Mouse (Mus musculus) right cerebral cortex, adult 18-20 months (tissue): Measurements from ENCODE around the gene Rab5b.
A peak's percentile ranks its signal among the peaks of the same experiment; 100 is the strongest.

ENCODE experiments used
- DNase-seq: peaks from one replicate; pipeline ENCODE4 v3.0.0; 2022; ENCODE audit warnings: mixed read lengths

Gene Rab5b

GRCm38 (mm10) chr10:128699006-128699405, 2.9 kb upstream of the Rab5b start:
- no peak for DNase-seq

- no peak for DNase-seq
These were observed 1.1 kb upstream of the Rab5b start for GRCm38 (mm10) chr10:128697072-128697725.

DNA sequence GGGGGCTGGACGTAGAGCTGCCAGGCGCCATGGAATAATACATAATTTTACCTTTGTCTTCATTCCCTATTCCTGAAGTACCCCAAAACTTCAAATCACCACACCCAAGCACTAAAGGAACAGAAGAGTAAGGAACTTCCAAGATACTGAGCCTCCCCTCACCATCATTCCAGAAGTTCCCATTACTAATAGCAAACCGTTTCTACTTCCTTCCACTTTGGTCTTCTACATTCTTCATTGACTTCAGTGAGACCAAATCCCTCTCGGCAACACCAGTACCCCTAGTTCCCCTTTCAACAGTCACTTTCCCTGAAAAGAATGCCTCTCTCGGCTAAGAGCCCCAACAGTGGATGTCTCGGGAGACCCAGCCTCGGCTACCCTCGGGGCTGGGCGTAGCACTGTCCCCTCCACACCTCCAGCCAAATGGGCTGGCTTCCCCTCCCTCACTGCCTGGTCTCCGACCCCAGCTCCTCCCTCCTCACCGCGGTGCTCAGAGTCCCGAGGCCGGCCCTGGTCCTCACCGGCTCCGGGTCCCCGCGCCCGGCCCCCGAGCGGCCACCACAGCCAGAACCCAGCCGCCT, 563 bp downstream of the Rab5b start:
- DNase-seq = no peak

GRCm38 (mm10) chr10:128674469-128675008, 21.5 kb downstream of the Rab5b start:
- no peak for DNase-seq

DNA sequence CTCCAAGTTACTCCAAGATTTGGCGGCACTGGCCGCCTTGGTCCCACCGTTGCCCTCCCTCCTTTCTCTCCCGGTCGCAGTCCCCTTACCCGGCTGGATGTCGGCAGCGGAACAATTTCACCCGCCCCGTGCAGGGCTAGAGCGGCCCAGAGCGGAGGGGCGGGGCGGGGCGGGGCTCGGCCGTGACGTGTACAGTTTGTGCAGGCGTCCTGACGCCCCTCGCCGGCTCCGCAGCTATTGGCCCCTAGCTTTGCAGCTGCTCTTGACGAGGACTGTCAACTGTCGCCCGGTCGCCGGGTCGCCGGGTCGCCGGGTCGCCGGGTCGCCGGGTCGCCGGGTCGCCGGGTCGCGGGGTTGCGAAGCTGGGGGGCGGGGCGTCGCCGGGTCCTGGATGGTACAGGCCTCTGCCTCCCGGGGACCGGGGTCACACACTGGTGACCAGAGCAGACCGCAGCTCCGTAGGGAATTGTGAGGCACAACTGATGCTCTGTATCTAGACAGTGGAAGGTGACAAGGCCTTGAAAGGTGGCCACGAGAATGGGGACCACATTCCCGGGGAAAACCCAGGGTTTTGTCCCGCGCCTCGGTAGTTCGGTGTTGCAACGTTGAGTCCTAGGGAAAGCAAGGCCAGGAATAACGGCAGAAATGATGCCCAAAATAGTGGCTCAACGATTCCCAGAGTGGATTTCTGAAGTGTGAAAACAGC, 22.1 kb downstream of the Rab5b start, which contains the start of gene Suox:
TSS of gene Suox (minus strand) at position 311 of the 706 bp plus-strand sequence.
- peak; percentile 87 for DNase-seq

DNA sequence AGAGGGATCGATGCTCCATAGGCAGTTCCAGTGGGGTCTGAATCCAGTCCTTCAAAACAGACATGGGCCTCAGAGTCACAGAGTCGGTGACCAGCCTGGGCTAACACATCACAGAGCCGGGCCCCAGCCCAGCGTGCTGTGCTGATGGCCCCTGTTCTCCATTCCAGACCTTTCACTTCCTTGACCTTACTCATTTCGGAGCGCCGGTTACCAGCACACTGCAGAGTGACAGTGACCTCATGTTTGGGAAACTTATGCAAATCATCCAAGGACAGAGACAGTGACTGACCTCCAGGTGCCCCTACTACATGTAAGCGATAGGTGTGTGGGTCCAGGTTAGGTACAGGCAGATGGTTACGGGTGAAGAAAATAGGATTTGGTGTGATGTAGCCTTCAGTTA, 24.9 kb downstream of the Rab5b start:
- DNase-seq = no peak

DNA sequence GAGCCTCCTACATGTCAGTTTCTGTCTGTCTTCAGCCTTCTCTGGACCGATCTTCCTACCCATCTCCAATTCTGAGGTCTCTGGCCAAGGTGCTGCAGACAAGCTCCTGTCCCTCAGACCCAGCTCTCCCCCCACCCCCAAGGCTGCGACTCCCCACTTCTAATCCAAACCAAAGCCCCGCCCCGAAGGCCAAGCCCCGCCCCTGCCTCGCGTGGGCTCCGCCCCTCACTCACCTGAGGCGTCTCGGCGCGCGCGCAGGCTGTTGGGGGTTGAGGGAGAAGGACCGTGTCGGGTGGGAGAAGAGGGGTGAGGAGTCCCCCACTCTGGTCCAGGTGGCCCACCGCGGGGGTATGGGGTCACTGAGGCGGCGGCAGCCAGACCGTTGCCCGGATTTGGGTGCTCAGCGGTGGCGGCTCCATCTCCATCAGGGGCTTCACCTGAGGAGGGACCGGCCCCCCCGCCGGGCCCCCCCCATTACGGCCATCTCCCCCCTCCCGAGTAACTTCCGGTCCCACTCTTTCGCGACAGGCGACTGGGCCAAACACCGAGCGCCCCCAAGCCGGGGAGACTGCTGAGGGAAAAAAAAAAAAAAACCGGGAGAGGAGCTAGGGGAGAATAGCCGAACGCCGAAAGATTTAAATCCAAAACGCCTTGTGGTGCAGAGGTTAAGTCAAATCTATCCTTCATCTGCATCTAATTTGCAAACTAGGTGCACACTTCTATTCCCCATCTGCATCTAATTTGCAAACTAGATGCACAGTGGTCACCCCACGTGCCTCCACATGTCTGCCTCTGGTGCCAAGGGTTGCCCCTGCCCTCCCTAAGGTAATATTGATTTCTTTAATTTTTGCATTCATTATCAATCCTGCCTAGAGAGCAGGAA, 27.0 kb downstream of the Rab5b start:
- DNase-seq = peak; percentile 74

DNA sequence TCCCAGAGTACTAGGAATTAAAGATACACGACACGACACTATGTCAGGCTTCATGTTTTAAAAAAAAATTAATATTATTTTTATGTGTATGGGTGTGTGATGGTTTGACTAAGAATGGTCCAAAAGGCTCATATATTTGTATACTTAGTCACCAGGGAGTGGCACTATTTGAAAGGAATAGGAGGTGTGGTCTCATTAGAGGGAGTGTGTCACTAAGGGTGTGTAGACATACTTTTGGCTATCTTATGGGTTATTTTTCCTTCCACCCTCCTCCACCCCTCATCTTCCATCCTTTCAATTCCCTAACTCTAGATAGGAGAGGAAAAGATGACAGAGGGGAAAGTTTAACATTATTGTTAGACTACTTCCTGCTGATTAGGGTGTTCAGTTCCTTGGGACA, 30.3 kb downstream of the Rab5b start:
- DNase-seq = no peak

- DNase-seq = no peak
These were observed 30.8 kb downstream of the Rab5b start for GRCm38 (mm10) chr10:128665307-128665706.

DNA sequence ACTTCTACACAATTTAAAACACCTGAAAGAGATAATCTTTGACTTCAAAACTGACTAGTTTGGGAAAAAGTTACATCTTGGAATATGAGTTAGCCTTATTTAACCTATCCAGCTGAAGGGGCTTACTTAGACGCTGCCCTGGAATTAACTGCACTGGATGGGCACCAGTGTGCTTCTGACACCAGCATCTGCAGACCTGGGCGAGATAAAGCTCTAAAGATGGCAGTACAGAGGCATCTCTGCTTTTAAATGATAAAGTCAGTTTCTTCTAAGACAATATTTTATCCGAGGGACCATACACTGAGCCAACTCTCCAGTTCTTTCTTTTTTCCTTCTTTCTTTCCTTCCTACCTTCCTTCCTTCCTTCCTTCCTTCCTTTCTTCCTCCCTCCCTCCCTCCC, 31.3 kb downstream of the Rab5b start:
- DNase-seq = no peak

GRCm38 (mm10) chr10:128663441-128664220, 32.4 kb downstream of the Rab5b start:
- DNase-seq = no peak

DNA sequence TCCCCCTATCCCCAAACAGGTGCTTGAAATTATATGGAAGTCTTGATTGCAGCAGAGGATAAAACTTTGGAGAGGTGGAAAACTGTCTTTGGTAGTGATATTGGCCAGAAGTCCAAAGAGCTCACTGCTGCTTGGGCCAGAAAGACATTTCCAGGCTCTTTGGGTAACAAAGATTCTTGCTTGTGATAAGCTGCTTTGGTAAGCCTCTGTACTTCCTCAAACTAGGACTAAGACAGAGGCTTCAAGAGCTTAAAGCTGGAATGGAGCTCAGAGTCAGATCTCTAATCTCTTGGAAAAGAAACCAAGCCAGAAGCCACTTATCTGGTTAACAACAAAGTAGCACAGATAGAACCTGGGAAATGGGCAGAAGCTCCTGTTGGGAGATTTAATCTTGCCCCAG, 33.6 kb downstream of the Rab5b start:
- DNase-seq = no peak

- no peak for DNase-seq
These were observed 36.6 kb downstream of the Rab5b start for GRCm38 (mm10) chr10:128659490-128659889.

GRCm38 (mm10) chr10:128657844-128658243, 38.2 kb downstream of the Rab5b start:
- no peak for DNase-seq

GRCm38 (mm10) chr10:128656731-128657130, 39.3 kb downstream of the Rab5b start:
- no peak for DNase-seq

GRCm38 (mm10) chr10:128655254-128655653, 40.8 kb downstream of the Rab5b start:
- no peak for DNase-seq

DNA sequence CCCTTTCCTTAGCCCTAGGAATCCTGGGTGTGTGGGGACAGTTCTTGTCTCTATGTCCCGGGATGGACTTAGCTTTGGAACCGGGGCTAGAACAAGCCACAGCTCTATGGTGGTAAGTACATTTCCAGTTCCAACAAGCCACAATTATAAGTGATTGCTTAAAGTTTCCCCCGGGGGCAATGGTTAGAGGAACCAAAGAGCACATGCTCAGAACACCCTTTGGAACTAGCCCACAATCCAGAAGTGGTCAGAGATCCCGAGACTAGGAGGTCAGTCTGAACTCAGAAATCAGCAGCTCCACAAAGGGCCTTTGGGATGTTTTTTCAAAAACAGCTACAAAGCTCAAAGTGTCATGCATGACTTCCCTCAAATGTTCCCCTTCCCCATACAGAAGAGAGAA, 42.2 kb downstream of the Rab5b start:
- no peak for DNase-seq

GRCm38 (mm10) chr10:128646139-128647089, 49.6 kb downstream of the Rab5b start:
- peak; percentile 23 for DNase-seq

DNA sequence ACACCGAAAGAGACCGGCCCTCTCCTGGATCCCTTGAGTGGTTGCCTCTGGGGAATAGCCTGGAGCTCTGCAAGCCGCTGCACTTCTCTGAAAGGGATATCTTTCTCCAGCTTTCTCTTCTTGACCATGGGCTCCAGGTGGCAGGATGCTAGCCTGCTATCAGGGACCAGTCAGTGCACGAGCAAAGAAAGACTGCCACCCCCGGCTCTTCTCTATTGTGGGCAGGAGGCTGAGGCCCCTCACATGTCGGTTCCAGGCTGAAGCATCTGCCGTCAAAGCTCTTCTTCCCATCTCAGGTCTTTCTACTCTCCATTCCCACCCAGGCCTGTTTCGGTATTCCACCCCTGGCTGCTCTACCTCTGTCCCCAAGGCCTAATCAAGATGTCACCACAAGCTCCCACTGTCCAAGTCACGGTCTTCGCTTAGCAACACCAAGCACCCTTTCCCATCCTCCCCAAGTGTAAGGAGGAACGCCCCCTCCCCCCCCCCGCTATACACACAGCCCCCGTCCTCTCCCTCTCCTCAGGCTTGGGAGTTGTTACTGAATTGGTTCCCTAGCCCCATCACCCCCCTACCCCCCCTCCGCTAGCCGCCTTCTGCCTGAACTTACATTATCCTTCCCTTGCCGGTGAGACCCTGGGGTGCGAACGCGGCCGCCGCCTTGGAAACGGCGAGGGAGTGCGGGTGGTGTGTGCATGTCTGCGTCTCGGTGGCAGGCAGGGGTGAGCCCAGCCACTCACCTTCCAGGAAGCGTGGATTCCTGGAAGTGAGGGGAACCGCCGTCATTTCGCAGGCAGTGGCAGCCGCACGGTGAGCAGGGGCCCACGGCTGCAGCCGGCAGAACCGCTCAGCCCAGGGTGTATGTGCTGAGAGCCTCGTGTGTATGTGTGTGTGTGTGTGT, 50.7 kb downstream of the Rab5b start, which contains the start of gene Ikzf4:
TSS of gene Ikzf4 (minus strand) at position 881 of the 901 bp plus-strand sequence.
- peak; percentile 48 for DNase-seq

DNA sequence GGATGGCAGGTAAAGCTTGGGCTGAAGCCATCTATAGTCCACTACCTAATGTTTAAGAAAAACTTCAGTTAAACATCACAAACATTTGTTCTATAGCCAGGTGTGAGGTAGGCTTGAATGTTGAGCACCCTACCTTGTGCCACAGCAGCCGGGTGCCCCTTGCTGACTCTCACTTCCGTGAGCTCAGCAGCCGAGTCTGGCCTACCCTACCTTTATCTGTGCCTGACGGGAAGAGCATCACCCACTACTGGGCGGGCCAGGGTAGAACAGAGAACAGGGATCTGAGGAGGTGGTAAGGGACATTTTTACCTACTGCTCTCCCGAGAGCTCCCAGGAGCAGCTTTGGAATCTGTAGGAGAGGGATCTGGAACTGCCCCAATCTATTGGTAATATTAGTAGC, 53.3 kb downstream of the Rab5b start:
- DNase-seq = no peak
